Mouse (Mus musculus) large intestine, adult 2 months (tissue): Measurements from ENCODE around the gene RPS10-NUDT3. TPM values are rescaled to one million over a fixed set of nuclear protein-coding genes. Genes with fewer than 3 reads are reported as not detected.

Experiments used
- DNase-seq: peaks from one replicate; pipeline ENCODE4 v3.0.0-alpha.2; 2012; ENCODE audit warnings: low read depth, low spot score
- WGBS: fragments of 180-500 bp; shearing (Covaris S2); methylation state at CpG from one replicate; pipeline ENCODE4 v1.1.7; 2018; 5-methylcytosine and 5-hydroxymethylcytosine counted together
- polyA plus RNA-seq: library from polyadenylated mRNA; depleted of rRNA; stranded (reverse); fragments of >200 nt; gene quantifications from 2 replicates; pipeline ENCODE4 v1.2.3, GENCODE M21; 2012

RPS10-NUDT3 gene
- polyA plus RNA-seq, 1 experiment = not detected

DNA sequence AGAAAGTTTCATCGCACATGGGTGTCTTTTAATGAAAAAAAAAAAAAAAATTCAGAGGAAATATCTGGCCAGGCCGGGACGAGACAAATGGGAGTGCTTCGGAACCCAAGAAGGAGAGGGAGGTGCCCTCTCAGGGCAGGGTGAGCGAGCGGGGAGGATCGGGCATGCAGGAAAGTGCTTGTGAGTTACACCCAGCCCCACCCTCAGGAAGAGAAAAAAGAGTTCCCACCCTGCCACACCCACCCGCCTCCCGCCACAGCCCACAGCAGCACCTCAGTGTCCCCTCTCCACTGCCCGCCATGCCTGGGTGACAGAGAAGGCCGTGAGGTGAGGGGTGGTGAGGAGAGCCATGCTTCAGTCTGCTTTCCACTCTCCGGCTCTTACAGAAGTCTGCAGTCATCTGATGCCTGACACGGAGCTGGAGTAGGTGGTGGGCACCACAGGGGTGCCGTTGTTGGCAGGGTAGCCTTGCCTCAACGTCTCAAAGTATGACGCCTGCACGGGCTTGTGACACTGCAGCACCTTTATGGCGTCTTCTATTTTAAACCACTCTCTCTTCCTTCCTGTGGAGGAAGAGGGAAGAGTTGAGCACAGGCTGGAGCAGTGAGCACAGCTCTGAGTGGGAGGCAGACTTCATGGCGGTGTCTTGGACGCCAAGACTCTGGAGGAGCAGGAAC is 54.5 kb downstream of the RPS10-NUDT3 start:
- DNase-seq = no peak
- WGBS = 75% methylated on average over 20 of the region's 20 CpGs

DNA sequence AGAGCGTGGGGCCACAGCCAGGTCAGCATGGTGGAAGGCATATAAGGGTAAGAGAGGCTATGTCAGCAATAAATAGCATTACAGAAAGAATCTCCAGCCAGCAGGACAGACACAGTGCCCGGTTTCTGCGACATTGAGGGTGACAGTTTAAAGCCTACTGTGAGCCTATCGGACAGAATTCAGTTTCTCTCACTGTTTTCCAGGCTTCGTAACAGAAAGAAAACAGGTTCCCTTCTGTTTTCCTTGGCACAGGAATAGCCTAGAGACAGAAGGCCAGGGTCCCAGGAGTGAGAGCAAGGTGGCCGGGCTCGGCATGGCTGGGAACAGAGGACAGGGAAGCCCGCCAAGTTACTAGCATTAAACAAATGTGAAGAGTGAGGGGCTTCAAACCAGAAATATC is 55.2 kb downstream of the RPS10-NUDT3 start:
- no peak for DNase-seq
- WGBS = 91% methylated on average over 8 of the region's 8 CpGs

DNA sequence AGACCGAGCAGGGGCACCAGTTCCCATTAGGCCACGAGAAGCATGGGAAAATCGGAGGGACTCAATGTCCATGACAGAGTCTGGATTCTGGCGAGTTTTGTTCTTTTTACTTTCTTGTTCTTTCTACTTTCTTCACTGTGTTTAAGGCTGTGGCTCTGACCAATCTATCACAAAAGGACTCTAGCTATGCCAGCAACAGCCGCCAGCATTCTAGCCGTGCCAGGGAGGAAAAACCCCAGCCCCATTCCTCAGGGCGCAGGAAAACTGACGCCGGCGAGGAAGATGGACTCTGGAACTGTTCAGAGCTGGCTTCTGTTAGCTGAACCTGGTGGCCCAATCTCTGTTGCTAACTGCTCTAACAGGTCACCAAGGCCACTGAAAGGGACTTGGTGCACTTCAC is 56.5 kb downstream of the RPS10-NUDT3 start:
- WGBS = 92% methylated on average over 10 of the region's 10 CpGs
- no peak for DNase-seq

DNA sequence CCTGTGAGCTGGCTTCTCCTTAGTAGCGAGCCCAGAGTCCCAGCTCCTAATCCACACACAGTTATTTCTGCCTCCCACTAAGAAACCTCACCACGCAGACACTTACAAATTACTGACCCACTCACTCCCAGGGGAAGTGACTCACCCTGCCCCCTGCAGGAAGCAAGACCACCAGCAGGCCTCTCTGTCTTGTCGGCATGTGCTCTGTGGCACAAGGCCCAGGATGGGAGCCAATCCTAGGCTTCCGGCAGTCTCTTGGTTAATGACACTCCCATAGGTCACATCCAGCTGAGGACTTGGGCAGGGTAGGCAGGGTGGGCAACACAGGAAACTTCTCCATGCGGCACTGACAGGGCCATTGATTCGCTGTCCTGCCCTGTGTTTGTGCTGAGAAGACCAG is 57.6 kb downstream of the RPS10-NUDT3 start:
- WGBS = 78% methylated on average over 6 of the region's 6 CpGs
- DNase-seq = no peak

DNA sequence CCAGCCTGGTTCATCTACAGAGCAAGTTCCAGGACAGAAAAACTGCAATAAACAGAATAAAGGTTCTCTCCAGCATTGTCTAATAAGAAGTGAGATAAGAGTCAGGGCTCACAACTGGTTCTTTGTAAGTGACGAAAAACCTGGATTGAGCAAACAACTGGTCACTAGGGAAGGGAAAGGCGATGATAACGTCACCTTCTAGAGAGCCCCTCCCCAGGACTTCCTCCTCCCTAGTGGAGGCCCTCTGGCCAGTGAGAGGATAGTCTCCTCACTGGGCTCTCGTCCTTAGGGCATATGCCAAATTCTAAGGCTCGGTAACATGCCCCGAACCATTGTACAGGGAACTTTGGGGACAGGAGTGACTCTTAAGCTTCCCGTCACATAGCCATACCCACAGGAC is 59.0 kb downstream of the RPS10-NUDT3 start:
- WGBS = 64% methylated on average over 7 of the region's 7 CpGs
- DNase-seq = no peak

DNA sequence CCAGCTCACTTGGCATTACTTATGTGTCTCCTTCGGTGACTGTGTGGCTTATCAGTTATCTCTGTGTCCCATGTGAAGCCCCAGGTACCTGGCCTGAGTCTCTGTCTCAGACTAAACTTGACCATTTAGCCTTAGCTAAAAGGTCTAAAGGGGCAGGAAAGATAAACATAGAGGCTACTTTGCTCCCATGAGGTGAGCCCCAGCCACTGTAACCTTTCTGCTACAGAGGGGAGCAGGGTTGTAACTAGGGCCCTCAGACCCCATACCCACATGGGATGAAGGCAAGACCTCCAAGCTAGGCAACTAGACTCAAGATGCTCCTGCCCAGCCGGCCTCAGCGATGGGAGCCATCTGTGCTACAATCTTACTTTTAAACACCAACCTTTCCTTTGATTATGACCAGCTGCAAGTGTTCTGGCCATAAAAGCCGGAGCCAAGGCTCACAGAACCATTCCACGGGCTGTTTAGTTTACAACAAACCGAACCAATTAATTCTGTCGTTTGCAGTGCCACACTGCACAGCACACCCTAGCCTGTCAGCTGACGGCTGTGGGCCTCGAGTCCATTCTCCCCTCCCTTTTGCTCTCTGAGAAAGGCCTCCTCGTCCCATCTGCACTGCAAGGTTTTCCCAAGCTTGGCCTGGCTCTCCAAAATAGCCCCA is 59.8 kb downstream of the RPS10-NUDT3 start:
- no peak for DNase-seq
- WGBS = 32% methylated on average over 10 of the region's 10 CpGs

DNA sequence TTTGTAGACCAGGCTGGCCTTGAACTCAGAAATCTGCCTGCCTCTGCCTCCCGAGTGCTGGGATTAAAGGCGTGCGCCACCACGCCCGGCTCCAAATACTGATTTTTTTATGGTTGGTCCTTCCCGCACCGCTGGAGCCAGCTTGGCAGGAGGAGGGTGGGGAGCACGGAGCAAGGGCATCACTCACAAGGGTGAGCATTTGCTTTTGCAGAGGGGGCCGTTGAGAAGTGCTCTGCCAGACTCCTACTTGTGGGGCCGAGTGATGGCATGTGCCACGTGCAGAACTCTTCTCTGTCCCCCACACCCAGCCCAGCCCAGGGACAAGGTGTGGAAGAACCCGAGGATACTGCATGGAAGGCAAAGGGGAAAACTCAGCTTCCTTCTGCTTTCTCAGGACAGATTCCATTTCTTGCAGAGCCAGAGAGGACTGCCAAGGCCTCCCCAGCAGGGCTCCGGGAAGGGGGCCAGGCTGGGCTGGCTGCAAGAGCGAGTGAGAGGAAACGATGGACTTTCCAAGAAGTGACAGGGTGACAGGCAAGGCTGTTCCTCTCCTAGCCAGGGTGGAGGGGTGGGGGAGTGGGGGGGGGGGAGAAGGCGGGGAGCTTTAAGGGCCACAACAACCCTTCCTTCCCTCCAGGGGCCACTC is 60.4 kb downstream of the RPS10-NUDT3 start:
- no peak for DNase-seq
- 75% methylated on average over 16 of the region's 16 CpGs for WGBS

DNA sequence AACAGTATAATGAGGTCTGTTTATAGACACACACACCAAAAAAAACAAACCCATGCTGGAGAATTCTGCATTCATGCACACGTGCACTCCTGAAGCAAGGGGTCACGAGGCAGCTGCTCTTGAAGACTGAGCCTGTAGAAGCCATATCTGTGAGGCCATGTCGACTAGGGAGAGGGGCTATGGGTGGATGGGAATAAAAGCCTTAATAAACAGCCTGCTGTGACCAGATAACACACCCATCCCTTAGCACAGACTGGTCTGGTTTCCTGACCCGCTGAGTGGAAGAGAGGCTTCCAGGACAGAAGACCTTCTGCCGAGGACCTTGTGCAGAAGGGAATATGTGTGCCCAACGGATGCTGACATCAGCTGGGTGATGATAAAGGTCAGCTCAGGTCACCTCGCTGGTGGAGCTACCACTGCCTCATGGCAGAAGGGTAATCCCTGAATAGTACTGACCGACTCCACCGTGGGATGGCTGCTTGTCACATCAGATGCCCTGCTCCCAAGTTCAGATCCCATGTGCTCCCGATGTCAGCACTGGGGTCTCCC is 61.2 kb downstream of the RPS10-NUDT3 start:
- DNase-seq = no peak
- 85% methylated on average over 10 of the region's 10 CpGs for WGBS

DNA sequence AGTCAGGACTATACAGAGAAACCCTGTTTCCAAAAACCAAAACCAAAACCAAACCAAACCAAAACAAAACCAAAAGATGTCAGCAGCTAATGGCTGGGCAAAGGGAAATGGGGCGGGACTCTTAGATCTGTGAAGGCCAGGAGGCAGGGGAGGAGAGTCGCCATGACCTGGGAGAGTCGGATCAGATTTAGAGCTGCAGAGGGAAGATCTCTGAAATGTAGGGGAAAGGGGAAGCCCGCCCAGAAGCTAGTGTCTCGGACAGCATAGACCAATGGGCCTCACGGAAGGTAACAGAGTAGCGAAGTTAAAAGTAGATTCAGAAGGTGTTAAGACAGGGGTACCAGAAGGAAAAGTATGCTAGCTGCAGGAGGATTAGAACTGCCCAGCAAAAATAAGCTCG is 63.7 kb downstream of the RPS10-NUDT3 start:
- 72% methylated on average over 8 of the region's 8 CpGs for whole genome bisulfite sequencing
- no peak for DNase-seq

DNA sequence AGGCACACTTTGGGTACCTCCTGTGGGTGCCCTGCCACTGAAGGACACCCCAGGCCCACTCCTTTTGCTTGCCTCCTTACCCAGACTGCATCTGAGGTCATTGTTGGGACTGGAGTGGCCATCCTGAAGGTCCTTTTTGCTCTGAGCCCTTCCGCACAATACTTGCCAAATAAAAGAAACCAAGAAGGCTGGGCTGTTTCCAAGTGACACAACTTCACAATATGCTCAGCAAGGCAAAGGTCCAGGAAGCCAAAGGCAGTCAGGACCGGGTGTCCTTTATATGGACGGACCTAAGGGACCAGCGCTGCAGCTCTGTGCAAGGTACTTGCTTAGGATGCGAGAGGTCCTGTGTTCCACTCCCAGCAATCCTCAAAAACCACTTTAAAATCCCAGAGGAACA is 66.8 kb downstream of the RPS10-NUDT3 start:
- 81% methylated on average over 5 of the region's 5 CpGs for WGBS
- no peak for DNase-seq

DNA sequence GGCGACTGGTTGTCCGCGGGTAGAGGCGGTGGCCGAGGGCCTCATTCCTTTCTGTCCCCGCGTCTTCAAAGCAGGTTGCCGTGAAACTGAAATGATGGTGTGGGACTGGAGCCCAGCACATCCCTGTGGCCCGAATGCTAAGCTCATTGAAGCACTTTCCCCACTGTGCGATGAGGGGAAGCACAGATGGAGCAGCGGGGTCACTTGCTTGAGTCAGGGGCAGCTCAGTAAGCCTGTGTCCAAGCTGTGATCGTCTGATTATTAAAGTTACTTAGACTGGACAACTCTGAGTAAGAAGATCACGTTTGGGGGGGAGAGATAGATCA is 69.1 kb downstream of the RPS10-NUDT3 start:
- no peak for DNase-seq
- WGBS = 0% methylated on average over 13 of the region's 13 CpGs

DNA sequence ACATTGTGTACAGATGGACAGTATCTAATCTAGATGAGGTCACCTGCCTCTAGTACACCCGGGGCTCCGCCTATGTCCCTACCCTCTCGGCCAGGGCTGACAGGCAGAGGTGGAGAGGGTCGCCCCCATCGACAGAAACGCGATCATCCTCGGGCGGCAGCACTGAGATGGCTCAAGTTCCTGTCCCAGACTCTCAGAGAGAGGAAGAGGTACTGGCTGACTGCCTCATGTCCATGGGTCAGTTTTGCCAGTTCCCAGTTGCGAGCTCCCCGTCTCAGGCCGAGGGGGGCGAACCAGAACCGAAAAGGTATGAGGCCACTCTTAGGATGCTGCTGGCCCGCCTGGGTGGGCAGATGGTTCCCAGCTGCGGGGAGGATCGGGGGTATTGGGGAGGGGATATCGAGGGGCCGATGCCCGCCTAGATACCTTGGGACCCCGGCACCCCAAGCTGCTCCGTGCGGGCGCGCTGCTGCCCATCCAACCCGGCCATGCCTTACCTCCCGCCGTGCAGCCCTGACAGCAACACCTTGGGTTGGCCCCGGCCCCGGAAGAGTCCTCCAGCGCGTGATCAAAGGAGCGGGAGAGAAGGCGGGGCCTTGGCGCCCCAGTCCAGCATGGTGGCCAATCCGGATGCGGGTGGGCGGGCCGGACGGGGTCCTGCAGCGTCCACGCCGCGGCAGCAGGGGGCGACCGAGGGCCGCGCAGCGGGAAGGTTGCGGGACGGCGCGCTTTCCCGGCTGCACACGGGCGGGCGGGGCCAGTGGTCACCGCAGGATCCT is 69.7 kb downstream of the RPS10-NUDT3 start, which contains the start of gene AI413582:
Gene AI413582 (minus strand): TSS at position 594 of the 779 bp plus-strand sequence.
- DNase-seq = peak; percentile 73
- under 1% methylated on average over 58 of the region's 58 CpGs for WGBS

DNA sequence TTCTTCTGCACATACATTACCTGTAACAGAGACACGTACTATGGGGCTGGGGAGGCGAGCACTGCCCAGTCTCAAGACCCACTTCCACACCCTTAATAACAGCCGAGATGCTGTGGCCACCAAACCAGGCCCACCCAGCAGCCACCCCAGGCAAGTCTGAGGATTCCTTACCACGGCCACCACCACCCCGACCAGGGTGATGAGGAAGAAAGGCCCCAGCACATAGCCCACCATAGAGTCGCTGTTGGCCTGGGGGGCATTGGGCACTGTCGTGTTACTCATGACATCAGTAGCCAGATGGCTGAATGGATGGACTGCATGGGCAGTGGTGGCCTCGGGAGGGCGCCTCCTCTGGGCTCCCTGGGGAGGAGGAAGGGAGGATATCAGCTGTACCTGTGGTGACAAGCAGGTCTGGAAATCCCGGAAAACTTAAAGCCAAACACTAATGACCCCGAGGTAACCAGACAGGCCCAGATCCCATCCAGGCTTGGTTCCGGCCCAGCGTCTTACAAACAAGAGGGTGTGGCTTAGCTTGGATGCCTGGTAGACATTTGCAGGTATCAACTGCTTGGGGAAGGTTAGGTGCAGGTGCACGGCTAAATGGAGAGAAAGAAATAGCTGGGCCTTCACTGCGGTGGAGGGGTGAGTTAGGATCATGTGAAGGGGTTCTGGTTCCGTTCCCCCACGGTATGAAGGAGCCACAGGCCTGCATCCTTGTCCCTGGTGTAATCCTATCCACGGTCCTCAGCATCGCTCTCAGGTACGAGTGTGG is 70.4 kb downstream of the RPS10-NUDT3 start:
- 21% methylated on average over 20 of the region's 20 CpGs for WGBS
- DNase-seq = no peak

DNA sequence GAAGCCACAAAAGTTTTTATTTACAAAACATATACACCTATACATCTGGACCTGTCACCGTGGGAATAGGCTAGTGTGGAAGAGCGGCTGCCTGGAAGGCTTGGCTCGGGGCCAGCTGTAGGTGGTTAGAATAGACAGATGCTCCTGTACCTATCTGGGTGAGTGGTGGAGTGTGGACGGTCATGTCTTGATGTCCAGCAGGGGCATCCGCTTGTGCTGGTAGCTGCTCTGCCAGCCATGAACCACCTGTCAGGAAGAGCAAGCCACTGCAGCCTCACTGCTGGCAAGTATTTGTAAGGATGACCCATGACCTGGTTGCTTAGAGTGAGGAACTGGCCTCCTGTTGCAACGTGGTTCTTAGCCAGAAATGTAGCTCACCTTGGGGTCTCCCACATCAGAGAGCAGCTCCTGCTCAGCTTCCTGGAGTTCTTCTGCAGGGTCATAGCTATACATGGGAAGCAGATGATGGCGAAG is 71.2 kb downstream of the RPS10-NUDT3 start:
- DNase-seq = no peak
- WGBS = 49% methylated on average over 7 of the region's 7 CpGs

DNA sequence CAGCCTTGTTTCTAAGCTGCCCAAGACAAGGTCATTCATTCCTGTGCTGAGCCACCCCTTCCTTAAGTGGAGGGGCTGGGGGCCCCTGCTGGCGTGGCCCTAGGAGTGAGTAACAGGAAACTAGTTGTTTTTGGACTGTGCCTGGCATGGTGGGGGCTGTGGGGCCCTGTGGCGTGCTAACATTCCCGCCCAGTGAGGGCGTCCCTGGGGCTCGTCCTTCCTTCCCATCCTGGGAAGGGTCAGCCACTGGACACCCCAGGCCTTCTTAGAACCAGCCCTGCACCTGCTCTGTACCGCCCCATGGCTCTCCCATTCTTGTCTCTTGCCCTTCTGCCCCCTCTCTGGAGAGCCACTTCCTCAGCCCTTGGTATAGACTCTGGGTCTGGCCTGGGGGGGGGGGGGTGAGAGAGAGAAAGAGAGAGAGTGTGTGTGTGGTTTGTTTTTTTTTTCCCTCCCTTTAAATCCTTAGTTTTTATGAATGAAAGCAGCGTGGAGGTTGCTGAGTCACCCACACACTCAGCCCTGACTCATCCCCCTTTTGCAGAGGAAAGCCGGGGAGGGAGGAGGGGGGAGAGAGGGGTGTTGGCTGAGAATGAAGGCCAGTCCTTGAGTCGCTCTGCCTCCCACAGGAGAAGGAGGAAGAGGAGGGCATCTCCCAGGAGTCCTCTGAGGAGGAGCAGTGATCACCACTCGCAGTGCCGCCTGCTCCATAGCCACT is 73.1 kb downstream of the RPS10-NUDT3 start:
- DNase-seq = no peak
- 47% methylated on average over 11 of the region's 11 CpGs for WGBS

DNA sequence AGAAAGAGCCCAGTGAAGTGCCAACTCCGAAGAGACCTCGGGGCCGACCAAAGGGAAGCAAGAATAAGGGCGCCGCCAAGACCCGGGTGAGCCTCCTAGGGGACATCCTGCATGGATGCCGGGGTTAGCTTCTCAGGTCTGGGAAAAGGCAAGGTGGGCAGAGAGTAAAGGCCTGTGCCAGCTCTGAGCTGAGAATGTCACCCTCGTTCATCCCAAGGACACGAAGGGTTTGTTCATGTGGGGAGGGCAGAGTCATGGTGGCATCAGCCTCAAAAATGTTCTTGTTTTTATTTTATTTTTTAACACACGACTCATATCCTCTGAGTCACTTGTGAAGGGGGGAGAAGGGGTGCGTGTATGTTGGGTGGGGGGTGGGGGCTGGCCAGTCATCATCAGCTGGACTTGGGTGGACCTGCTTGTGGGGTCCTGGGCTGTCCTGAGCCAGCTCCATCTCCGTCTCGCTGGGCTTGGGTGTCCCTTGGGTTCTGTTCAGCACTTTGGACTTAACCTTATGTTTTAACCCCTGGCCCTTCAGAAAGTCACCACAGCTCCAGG is 74.0 kb downstream of the RPS10-NUDT3 start:
- no peak for DNase-seq
- 71% methylated on average over 13 of the region's 13 CpGs for WGBS

DNA sequence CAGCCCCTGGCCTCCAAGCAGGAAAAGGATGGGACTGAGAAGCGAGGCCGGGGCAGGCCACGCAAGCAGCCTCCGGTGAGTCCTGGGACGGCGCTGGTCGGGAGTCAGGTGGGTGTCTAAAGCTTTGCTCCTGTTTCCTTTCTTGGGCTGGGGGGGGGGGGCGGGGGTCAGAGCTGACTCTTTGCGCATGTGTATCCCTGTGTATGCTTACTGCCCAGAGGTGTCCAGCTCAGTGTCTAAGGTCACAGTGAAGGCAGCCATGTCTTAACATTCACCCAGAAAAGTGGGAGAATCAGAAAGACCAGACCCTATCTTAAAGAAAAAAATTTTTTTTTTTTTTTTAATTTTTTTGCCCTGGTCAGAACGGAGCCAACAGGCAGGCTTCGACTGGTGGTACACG is 75.4 kb downstream of the RPS10-NUDT3 start:
- WGBS = 38% methylated on average over 12 of the region's 12 CpGs
- DNase-seq = no peak

DNA sequence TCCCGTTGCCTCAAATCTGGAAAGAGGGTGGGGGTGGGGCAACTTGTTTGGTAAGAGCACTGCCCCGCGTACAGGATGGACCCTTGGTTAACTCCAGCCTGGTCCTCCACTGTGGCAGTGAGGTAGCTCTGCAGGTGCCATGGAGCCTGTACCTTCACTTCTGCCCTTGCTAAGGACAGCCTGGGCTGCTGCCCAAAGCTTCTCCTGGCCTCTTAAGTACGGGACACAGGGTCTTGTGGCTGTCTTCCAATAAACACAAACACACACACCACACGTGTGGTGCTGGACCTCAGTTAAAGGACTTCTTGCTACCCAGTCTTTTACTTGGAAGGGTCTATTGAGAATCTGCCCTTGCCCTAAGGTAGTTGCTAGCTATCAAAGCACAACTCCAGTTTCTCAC is 76.2 kb downstream of the RPS10-NUDT3 start:
- no peak for DNase-seq
- 21% methylated on average over 5 of the region's 5 CpGs for WGBS
